Mouse (Mus musculus) cortical plate, adult 2 months (tissue): ENCODE results near the gene Pofut1.

Source experiments
- CTCF ChIP-seq: fragments of 200-500 bp; IDR thresholded peaks from 2 replicates; pipeline ENCODE4 v1.5.1; 2011; ENCODE audit warnings: mild to moderate bottlenecking, control low read depth, low read length; ENCODE audit not compliant: insufficient read depth; ENCODE audit errors: extremely low read depth
- POLR2A ChIP-seq: fragments of 200-500 bp; IDR thresholded peaks from 2 replicates; pipeline ENCODE4 v1.6.1; 2011; ENCODE audit warnings: mild to moderate bottlenecking, low read length, control low read depth; ENCODE audit not compliant: insufficient read depth; ENCODE audit errors: extremely low read depth

GRCm38 (mm10) chr2:153287835-153288234 lies 46.5 kb downstream of the Pofut1 start:
- TF ChIP-seq CTCF = no peak
- TF ChIP-seq POLR2A = no peak
